Mouse (Mus musculus): Measurements from ENCODE around the gene Tcta. TPM values are rescaled to one million over a fixed set of nuclear protein-coding genes. Genes with fewer than 3 reads are reported as not detected.

The Tcta gene
- 28.8 and 29.1 TPM in 2 replicates for polyA plus RNA-seq (2012; rRNA removed)

GRCm38 (mm10) chr9:108305629-108306520 lies at the start of gene Tcta, which contains the start of gene Rhoa:
Gene Tcta, minus strand, starts transcription at chr9:108306160.
Gene Rhoa, plus strand, starts transcription at chr9:108306129.

GRCm38 (mm10) chr9:108347540-108348289 lies 41.8 kb upstream of the Tcta start, which contains the start of gene Usp4:
Gene Usp4, plus strand, starts transcription at chr9:108347853.

GRCm38 (mm10) chr9:108338886-108339781 lies 33.2 kb upstream of the Tcta start, which contains the start of gene Gpx1:
Gene Gpx1, plus strand, starts transcription at chr9:108338903.

GRCm38 (mm10) chr9:108296453-108297355 lies 9.3 kb downstream of the Tcta start, which contains the start of gene Amt:
Gene Amt, plus strand, starts transcription at chr9:108296853.

GRCm38 (mm10) chr9:108290016-108290750 lies 15.8 kb downstream of the Tcta start, which contains the start of gene Nicn1:
Gene Nicn1, plus strand, starts transcription at chr9:108290429.

GRCm38 (mm10) chr9:108263690-108264190 lies 42.2 kb downstream of the Tcta start, which contains the start of gene Dag1:
Gene Dag1, minus strand, starts transcription at chr9:108263958.

Other genes with a start within 250 kb of the Tcta start
- gene Mst1, start 225.7 kb downstream of the Tcta start, polyA plus RNA-seq (2012; rRNA removed): 1.8 and 2.7 TPM in 2 replicates
- 37.7 and 49.7 TPM in 2 replicates for gene Rnf123, start 222.8 kb downstream of the Tcta start, polyA plus RNA-seq (2012; rRNA removed)
- gene Apeh, start 211.6 kb downstream of the Tcta start, polyA plus RNA-seq (2012; rRNA removed): 65.0 and 72.5 TPM in 2 replicates
- 0.91 and 0.92 TPM in 2 replicates for gene Bsn, start 115.8 kb downstream of the Tcta start, polyA plus RNA-seq (2012; rRNA removed)
- 28.8 and 36.6 TPM in 2 replicates for gene Dag1, start 42.2 kb downstream of the Tcta start, polyA plus RNA-seq (2012; rRNA removed)
- 6.8 and 6.9 TPM in 2 replicates for gene Nicn1, start 15.7 kb downstream of the Tcta start, polyA plus RNA-seq (2012; rRNA removed)
- 3.2 TPM in 2 replicates for gene Amt, start 9.3 kb downstream of the Tcta start, polyA plus RNA-seq (2012; rRNA removed)
- gene Rhoa, start within 50 bp of the Tcta start, polyA plus RNA-seq (2012; rRNA removed): 59.7 and 90.1 TPM in 2 replicates
- gene Gpx1, start 32.7 kb upstream of the Tcta start, polyA plus RNA-seq (2012; rRNA removed): 883 and 1,488 TPM in 2 replicates
- 30.4 and 31.9 TPM in 2 replicates for gene Usp4, start 41.7 kb upstream of the Tcta start, polyA plus RNA-seq (2012; rRNA removed)
- 0.24 TPM in 1 of 2 replicates, not detected in the other for gene 1700102P08Rik, start 86.6 kb upstream of the Tcta start, polyA plus RNA-seq (2012; rRNA removed)
- gene Ccdc36, start 122.3 kb upstream of the Tcta start, polyA plus RNA-seq (2012; rRNA removed): not detected in 2 replicates
- gene BC048562, start 130.3 kb upstream of the Tcta start, polyA plus RNA-seq (2012; rRNA removed): not detected in 2 replicates
- 9.5 and 10.1 TPM in 2 replicates for gene Ccdc71, start 154.4 kb upstream of the Tcta start, polyA plus RNA-seq (2012; rRNA removed)
- 35.5 and 42.0 TPM in 2 replicates for gene Klhdc8b, start 155.4 kb upstream of the Tcta start, polyA plus RNA-seq (2012; rRNA removed)
- gene Lamb2, start 173.6 kb upstream of the Tcta start, polyA plus RNA-seq (2012; rRNA removed): 38.1 and 42.5 TPM in 2 replicates
- 45.4 and 45.6 TPM in 2 replicates for gene Usp19, start 184.4 kb upstream of the Tcta start, polyA plus RNA-seq (2012; rRNA removed)
- 95.3 and 101 TPM in 2 replicates for gene Qars, start 201.5 kb upstream of the Tcta start, polyA plus RNA-seq (2012; rRNA removed)
- 28.5 and 33.1 TPM in 2 replicates for gene Qrich1, start 210.6 kb upstream of the Tcta start, polyA plus RNA-seq (2012; rRNA removed)